Mouse (Mus musculus): ENCODE measurements around the gene Anks6. TPM values are rescaled to one million over a fixed set of nuclear protein-coding genes. Genes with fewer than 3 reads are reported as not detected.

Anks6 gene
- polyA plus RNA-seq, 1 experiment from 2014 or later, result 6.2 TPM

DNA sequence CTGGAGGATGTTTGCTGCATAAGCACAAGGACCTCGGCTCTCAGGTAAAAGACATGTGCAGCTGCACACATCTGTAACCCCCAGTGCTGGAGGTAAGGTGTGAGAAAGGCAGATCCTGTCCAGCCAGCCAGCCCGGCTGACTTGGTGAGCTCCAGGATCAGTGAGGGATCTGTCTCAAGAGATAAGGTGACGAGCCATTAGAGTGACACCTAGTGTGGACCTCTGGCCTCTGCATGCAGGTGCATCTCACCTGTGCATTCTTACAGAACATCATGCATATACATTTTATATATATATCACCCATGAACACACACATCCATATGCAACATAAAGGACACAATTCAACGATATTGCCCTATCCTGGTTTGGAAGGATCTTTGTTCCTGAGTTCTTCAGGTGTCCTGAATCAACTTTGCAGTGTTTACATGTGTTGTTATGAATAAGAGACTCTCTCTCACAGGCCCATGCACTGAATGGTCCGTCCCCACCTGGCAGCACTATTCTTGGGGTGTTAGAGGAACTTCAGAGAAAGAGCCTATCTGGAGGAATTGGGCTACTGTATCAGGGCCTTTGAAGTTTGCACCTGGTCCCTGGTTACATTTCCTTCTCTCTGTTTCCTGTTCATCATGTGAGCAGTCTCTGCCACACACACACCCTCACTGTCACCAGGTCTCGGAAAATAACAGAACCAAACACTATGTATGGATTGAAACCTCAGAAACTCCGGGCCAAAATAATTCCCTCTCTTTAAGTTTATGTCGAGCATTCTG is 56.4 kb downstream of the Anks6 start:
- Histone ChIP-seq H3K4me3 (no peak overlapping the region), H3K27ac (no peak overlapping the region), H3K4me2 (replicated peaks) (no peak overlapping the region), H3K4me1 (no peaks in the 10 kb centered on the region), H3K9me3 (no peaks in the 10 kb centered on the region), H3K9ac (no peak overlapping the region), H3K36me3 (no peaks in the 10 kb centered on the region), H3K27me3 (peaks cover 20% of the 10 kb centered on the region)
- WGBS, result 70% methylated on average over 8 of the region's 8 CpGs
- ATAC-seq (ENCODE audit: low FRiP score, low read depth), result no peak

DNA sequence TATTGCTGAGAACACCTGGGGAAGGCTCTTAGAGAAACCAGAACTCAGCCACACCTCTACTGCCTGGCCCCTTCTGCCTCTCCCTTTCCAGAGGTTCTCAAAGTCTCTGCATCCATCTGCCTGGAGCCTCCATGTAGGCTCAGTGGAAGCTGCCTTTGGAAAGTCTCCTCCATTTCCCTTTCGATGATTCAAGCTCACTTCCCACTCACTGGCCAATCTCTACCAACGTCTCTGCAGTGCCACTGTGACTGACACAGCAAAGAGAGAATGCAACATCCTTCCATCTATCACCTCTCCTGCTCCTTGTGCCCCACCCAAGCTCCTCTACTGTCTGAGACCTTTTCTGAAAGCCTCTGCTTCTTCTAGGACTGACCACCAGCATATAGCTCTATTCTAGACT is 59.3 kb downstream of the Anks6 start:
- Histone ChIP-seq H3K4me3 (no peak overlapping the region), H3K4me1 (no peaks in the 10 kb centered on the region), H3K9me3 (no peaks in the 10 kb centered on the region), H3K36me3 (no peaks in the 10 kb centered on the region), H3K27me3 (peaks cover 44% of the 10 kb centered on the region), H3K9ac (no peak overlapping the region), H3K27ac (no peak overlapping the region), H3K4me2 (replicated peaks) (no peak overlapping the region)
- ATAC-seq (ENCODE audit: low FRiP score, low read depth), result no peak
- 78% methylated on average over 2 of the region's 2 CpGs for WGBS

DNA sequence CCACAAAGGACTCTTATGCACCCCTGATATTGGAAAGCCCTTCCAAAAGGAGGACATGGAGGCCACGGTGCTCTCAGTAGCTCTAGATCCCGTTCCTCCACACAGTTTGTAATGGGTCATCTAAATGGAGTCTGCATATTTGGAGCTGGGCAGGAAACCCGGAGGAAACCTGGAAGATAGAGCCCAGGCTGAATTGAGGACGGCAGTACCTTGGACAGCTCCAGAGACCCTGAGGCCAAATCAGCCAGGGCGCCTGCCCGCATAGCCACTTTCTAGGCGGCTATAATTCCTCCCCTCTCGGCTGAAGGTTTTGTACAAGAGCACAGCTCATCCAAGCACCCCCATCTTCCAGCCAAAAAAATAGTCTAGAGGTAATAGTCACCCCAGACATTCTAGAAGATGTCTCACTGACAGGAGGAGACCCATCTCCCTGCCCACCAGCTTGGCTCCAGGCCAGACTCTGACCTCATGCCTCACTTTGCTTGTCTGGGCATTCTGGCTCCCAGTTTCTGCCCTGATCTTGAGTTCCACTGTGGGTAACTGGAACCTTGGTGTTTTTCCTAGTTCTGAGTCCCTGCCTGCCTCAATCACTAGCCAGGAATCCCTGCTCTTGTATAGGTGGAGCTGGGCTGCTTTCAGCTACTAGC is 64.3 kb downstream of the Anks6 start:
- no peak overlapping the region for H3K27ac ChIP-seq
- no peak overlapping the region for H3K9ac ChIP-seq
- no peak for ATAC-seq (ENCODE audit: low FRiP score, low read depth)
- no peak overlapping the region for H3K4me3 ChIP-seq
- H3K36me3 ChIP-seq, result no peaks in the 10 kb centered on the region
- peaks cover 87% of the 10 kb centered on the region for H3K27me3 ChIP-seq
- peaks cover 25% of the 10 kb centered on the region for H3K4me1 ChIP-seq
- no peaks in the 10 kb centered on the region for H3K9me3 ChIP-seq
- H3K4me2 ChIP-seq (replicated peaks), result no peak overlapping the region
- 8% methylated on average over 8 of the region's 8 CpGs for WGBS

DNA sequence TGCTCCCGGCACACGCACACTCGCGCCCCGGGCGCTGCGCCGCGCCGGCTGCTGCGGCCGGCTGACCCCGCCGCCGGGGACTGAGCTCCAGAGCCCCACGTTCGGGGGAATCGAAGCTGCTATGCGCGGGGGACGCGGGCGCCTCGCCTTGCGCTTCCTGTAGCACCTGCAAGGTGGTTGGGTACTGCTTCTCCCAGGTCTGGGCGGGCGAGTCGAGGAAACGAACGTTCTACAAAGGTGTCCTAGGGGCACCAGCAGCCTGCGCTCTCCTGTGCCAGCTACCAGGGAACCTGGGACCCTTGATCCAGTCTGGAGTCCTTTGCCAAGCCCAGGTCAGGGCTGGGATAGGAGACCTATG is 65.3 kb downstream of the Anks6 start:
- H3K4me3 ChIP-seq, result peak overlapping the region; percentile 56
- H3K36me3 ChIP-seq, result no peaks in the 10 kb centered on the region
- peak overlapping the region; percentile 94 for H3K4me2 ChIP-seq (replicated peaks)
- H3K27me3 ChIP-seq, result peaks cover 87% of the 10 kb centered on the region
- ATAC-seq (ENCODE audit: low FRiP score, low read depth), result no peak
- H3K4me1 ChIP-seq, result peaks cover 25% of the 10 kb centered on the region
- no peaks in the 10 kb centered on the region for H3K9me3 ChIP-seq
- no peak overlapping the region for H3K9ac ChIP-seq
- no peak overlapping the region for H3K27ac ChIP-seq
- 2% methylated on average over 28 of the region's 31 CpGs for WGBS

DNA sequence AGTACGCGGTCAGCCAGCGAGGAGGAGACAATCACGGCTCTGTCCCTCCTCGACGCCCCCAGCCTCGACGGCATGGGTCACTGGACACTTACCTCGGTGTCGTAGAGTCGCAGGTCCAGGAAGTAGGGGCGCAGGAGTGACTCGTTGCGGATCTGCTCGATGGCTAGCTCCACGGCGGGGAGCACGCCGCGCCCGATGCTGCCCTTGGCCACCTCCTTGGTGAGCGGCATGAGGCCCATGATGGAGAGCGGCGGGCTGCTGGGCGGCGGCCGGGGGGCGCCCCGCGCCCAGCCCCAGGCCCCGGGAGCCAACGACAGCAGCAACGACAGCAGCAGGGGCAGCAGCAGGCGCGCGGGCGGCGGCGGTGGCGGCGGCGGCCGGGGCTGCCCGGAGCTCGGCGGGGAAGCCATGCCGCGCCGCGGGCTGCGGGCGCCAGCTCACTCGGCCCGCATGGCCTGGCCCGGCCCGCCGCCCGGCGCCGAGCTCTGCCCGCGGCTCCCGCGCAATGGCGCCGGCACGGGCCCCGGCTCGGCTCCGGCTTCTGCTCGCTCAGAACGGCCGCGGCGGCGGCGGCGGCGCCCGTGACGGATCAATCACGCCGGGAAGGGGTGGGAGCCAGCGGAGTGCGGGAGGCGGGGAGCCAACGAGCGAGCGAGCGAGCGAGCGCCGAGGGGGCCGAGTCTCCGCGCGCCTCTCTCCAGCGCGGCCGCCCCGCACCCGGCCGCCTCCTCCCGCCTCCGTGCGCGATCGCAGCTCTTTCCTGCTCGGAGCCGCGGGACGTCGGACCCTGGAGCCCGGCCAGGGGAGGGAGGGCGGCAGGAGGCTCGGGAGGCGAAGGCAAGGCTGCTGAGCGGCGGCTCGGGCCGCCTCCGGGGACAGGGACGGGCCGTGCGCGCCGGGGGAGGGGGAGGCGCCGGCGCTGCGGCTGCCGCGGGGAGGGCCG is 65.9 kb downstream of the Anks6 start, which contains the start of gene Gabbr2:
Gene Gabbr2 (minus strand): TSS at position 858 of the 943 bp plus-strand sequence.
- WGBS, result under 1% methylated on average over 97 of the region's 134 CpGs

DNA sequence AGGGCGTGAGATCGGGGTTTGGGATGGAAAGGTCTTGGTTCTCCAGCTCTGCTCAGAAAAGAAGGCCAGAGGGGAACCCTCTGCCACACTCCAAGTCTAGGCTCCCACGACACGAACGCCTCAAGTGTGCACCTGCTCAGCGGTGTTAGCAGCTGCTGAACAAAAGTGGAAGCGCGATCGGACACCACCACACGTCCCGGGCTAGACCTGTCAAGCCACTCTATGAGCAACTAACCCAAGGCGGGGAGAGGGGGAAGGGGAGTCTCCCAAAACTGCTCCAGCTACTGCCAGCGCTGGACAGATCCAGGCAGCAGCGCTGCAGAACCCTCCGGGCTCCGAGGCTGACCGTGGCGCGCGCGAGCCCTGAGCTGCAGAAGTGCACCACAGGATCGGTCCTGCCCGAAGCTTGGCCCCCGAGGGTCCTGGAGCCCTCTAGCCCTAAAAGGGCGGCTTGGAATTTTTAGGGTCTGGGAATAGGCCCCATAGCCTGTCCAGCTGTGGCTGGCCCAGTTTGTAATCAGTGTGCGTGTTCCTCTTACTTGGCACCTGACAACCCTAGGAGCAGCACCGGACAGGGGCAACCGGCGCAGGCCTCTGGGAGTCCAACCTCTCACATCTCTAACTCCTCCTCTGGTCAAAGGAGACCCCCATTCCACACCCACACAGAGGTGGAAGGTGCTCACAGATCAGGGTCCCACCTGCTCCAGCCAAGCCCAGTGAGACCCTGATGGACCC is 66.8 kb downstream of the Anks6 start:
- Histone ChIP-seq H3K4me1 (peaks cover 25% of the 10 kb centered on the region), H3K36me3 (no peaks in the 10 kb centered on the region), H3K4me3 (peak overlapping the region; percentile 56), H3K4me2 (replicated peaks) (peak overlapping the region; percentile 94), H3K27me3 (peaks cover 88% of the 10 kb centered on the region), H3K9ac (no peak overlapping the region), H3K9me3 (no peaks in the 10 kb centered on the region), H3K27ac (no peak overlapping the region)
- ATAC-seq (ENCODE audit: low FRiP score, low read depth), result no peak
- WGBS, result 4% methylated on average over 29 of the region's 29 CpGs

More for the DNA sequence above, 65.9 kb downstream of the Anks6 start, which contains the start of gene Gabbr2:
- H3K4me2 ChIP-seq (replicated peaks), result peak within 1 kb of the TSS; percentile 94
- H3K9ac ChIP-seq, result no peak within 1 kb of the TSS
- no peaks in the 10 kb centered on the region for H3K9me3 ChIP-seq
- peak within 1 kb of the TSS; percentile 56 for H3K4me3 ChIP-seq
- H3K27me3 ChIP-seq, result peaks cover 92% of the 10 kb centered on the region
- H3K4me1 ChIP-seq, result peaks cover 25% of the 10 kb centered on the region
- H3K27ac ChIP-seq, result no peak within 1 kb of the TSS
- ATAC-seq (ENCODE audit: low FRiP score, low read depth), result no peak
- no peaks in the 10 kb centered on the region for H3K36me3 ChIP-seq

DNA sequence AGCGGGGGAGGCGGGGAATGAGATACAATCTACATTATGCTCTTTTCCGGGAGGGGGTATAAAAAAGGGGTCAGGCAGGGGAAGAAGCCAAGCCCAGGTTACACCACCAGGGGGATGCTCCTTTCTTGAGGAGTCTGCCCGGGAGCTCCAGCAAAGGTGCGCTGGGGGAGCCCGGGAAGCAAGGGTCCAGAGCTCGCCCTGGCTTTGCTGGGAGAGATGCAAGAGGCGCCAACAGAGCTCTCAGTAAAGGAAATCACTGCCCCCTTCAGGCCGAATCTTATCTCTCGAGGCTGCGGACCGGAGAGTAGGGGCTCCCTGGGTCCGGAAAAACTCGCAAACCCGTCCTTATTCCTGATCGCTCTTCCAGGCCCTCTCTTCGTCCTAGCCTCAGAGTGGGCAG is 67.4 kb downstream of the Anks6 start:
- no peaks in the 10 kb centered on the region for H3K36me3 ChIP-seq
- peaks cover 85% of the 10 kb centered on the region for H3K27me3 ChIP-seq
- H3K9ac ChIP-seq, result no peak overlapping the region
- ATAC-seq (ENCODE audit: low FRiP score, low read depth), result no peak
- H3K4me2 ChIP-seq (replicated peaks), result peak overlapping the region; percentile 94
- 3% methylated on average over 17 of the region's 17 CpGs for WGBS
- no peaks in the 10 kb centered on the region for H3K9me3 ChIP-seq
- no peak overlapping the region for H3K27ac ChIP-seq
- no peak overlapping the region for H3K4me3 ChIP-seq
- H3K4me1 ChIP-seq, result peaks cover 25% of the 10 kb centered on the region

DNA sequence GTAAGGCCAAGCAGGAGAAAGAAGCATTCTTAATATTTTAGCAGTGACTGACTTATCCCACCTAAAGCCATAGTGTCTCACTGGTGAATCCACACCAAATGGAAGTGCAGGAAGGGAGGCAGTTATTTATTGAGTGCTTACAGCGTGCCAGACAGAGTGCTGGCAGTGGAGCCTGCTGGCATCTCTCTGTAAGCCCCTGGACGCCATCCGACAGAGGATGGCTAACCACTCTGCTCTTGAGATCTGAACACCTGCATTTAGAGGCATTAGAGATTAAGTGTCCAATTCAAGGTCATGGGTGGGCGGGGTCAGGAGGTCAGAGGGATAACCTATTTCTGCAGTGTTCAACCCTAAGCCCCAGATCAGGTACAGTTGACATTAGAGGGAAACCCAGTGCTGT is 68.4 kb downstream of the Anks6 start:
- Histone ChIP-seq H3K27ac (no peak overlapping the region), H3K4me3 (no peak overlapping the region), H3K4me2 (replicated peaks) (no peak overlapping the region), H3K9ac (no peak overlapping the region), H3K4me1 (peaks cover 25% of the 10 kb centered on the region), H3K27me3 (peaks cover 81% of the 10 kb centered on the region), H3K36me3 (no peaks in the 10 kb centered on the region), H3K9me3 (no peaks in the 10 kb centered on the region)
- no peak for ATAC-seq (ENCODE audit: low FRiP score, low read depth)
- WGBS, result 72% methylated on average over 4 of the region's 4 CpGs

DNA sequence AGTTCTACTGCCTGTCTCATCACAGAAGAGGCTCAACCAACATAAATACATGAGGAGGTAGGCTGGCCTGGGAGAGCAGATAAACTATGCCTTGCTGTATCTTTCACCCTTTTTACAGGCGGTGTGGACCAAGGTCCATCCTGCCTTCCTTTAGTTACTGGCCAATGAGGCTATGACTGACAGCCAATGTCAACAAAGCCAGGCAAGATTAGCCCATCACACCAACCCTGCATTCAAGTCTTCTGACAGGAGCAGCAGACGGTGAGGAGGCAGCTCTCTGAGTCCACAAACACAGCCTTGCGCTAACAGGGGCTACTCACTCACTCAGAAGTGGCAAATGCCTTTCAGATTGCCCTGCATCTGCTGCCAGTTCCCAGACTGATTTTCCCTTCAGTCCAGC is 69.0 kb downstream of the Anks6 start:
- no peak for ATAC-seq (ENCODE audit: low FRiP score, low read depth)
- Histone ChIP-seq H3K4me1 (peaks cover 25% of the 10 kb centered on the region), H3K27me3 (peaks cover 76% of the 10 kb centered on the region), H3K4me3 (no peak overlapping the region), H3K9ac (no peak overlapping the region), H3K4me2 (replicated peaks) (no peak overlapping the region), H3K36me3 (no peaks in the 10 kb centered on the region), H3K9me3 (no peaks in the 10 kb centered on the region), H3K27ac (no peak overlapping the region)
- WGBS, result 57% methylated on average over 3 of the region's 3 CpGs

DNA sequence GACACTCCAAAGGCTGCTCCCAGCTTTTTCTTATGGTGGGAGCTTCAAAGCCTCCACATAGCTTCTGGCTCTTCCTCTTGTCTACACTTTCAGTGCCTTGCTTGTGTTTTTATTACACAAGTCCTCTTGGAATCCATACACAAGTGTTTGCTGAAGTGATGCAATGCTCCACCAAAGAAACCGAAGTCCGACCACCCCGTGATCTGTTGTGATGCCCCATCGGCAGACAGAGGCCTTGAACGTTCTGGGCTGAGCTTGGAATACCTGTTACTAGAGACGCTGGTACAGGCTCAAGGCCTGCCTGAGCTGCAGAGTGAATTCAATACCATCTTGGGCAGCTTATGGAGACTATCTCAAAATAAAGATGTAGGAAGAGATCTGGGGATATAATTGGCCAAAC is 69.4 kb downstream of the Anks6 start:
- WGBS, result 89% methylated on average over 6 of the region's 6 CpGs
- no peak for ATAC-seq (ENCODE audit: low FRiP score, low read depth)
- H3K27me3 ChIP-seq, result peaks cover 71% of the 10 kb centered on the region

DNA sequence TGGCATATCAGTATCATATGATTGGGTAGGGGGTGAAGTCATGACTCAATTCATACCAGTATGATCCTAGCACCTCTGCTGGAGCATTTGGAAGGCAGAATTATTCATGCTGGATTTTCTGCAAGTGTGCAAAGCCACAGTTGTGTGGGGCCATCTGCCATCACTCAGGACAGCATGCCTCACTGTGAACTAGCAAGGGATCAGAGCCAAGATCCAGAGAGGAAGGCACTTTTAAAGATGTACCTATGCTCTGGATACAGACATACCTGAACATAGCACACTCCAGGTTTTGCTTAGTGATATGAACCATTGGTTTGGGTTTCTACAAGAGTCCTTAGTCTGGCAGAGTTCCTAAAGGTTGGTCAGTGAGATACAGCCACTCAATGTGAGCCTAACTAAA is 71.2 kb downstream of the Anks6 start:
- Histone ChIP-seq H3K36me3 (no peaks in the 10 kb centered on the region), H3K9ac (no peak overlapping the region), H3K4me2 (replicated peaks) (no peak overlapping the region), H3K4me1 (peaks cover 16% of the 10 kb centered on the region), H3K27ac (no peak overlapping the region), H3K9me3 (no peaks in the 10 kb centered on the region), H3K4me3 (no peak overlapping the region), H3K27me3 (peaks cover 59% of the 10 kb centered on the region)
- no peak for ATAC-seq (ENCODE audit: low FRiP score, low read depth)

More for the DNA sequence above, 69.4 kb downstream of the Anks6 start:
- no peak overlapping the region for H3K4me2 ChIP-seq (replicated peaks)
- H3K4me3 ChIP-seq, result no peak overlapping the region
- H3K9me3 ChIP-seq, result no peaks in the 10 kb centered on the region
- H3K9ac ChIP-seq, result no peak overlapping the region
- H3K27ac ChIP-seq, result no peak overlapping the region
- no peaks in the 10 kb centered on the region for H3K36me3 ChIP-seq
- H3K4me1 ChIP-seq, result peaks cover 25% of the 10 kb centered on the region
